Mouse (Mus musculus): Measurements from ENCODE around the gene Pram1. TPM values are rescaled to one million over a fixed set of nuclear protein-coding genes. Genes with fewer than 3 reads are reported as not detected.
"Not testable (repeated sequence)": the region's sequence is repeated elsewhere in the genome, so short reads cannot be mapped to it uniquely, and the experiment has no call there.

The Pram1 gene
- 1 to 10 TPM; 2.5 to 2.6 TPM for total RNA-seq (2021)
- long read RNA-seq, experiment 1 = 0 reads
- long read RNA-seq, experiment 2, partial matches to known transcripts = 0 of 1 reads
- long read RNA-seq, experiment 2, other reads (novel, unspliced or antisense) = 1 of 1 reads

- DNase-seq (ENCODE audit: low spot score in 2 of 2) = no peak
These were observed at the start of gene Pram1 for GRCm38 (mm10) chr17:33637516-33638276. TSS of gene Pram1 (plus strand) at chr17:33638056.

- DNase-seq (ENCODE audit: low spot score in 2 of 2) = no peak
These were observed 40.6 kb upstream of the Pram1 start for GRCm38 (mm10) chr17:33597271-33597670.

GRCm38 (mm10) chr17:33598506-33598905, 39.4 kb upstream of the Pram1 start:
- no peak for DNase-seq (ENCODE audit: low spot score in 2 of 2)

GRCm38 (mm10) chr17:33599836-33600475, 37.9 kb upstream of the Pram1 start:
- no peak for DNase-seq (ENCODE audit: low spot score in 2 of 2)

GRCm38 (mm10) chr17:33600831-33601230, 37.0 kb upstream of the Pram1 start:
- no peak for DNase-seq (ENCODE audit: low spot score in 2 of 2)

- DNase-seq (ENCODE audit: low spot score in 2 of 2) = no peak
These were observed 35.9 kb upstream of the Pram1 start for GRCm38 (mm10) chr17:33601947-33602346.

- DNase-seq (ENCODE audit: low spot score in 2 of 2) = no peak
These were observed 30.6 kb upstream of the Pram1 start for GRCm38 (mm10) chr17:33607273-33607672.

- no peak for DNase-seq (ENCODE audit: low spot score in 2 of 2)
These were observed 27.3 kb upstream of the Pram1 start for GRCm38 (mm10) chr17:33610548-33610947.

- not testable (repeated sequence) for DNase-seq (ENCODE audit: low spot score in 2 of 2)
These were observed 24.1 kb upstream of the Pram1 start for GRCm38 (mm10) chr17:33613726-33614125.

GRCm38 (mm10) chr17:33627281-33627680, 10.6 kb upstream of the Pram1 start:
- no peak for DNase-seq (ENCODE audit: low spot score in 2 of 2)

- peak; percentile 69 to 84 for DNase-seq (ENCODE audit: low spot score in 2 of 2)
These were observed 9.0 kb upstream of the Pram1 start, which contains the start of gene Zfp414 for GRCm38 (mm10) chr17:33628621-33629486. TSS of gene Zfp414 (plus strand) at chr17:33629090.

GRCm38 (mm10) chr17:33629487-33630125, 8.2 kb upstream of the Pram1 start:
- no peak for DNase-seq (ENCODE audit: low spot score in 2 of 2)

GRCm38 (mm10) chr17:33630171-33630895, 7.5 kb upstream of the Pram1 start:
- no peak for DNase-seq (ENCODE audit: low spot score in 2 of 2)

GRCm38 (mm10) chr17:33631236-33631635, 6.6 kb upstream of the Pram1 start:
- no peak for DNase-seq (ENCODE audit: low spot score in 2 of 2)

- no peak for DNase-seq (ENCODE audit: low spot score in 2 of 2)
These were observed 6.1 kb upstream of the Pram1 start for GRCm38 (mm10) chr17:33631796-33632195.

GRCm38 (mm10) chr17:33637038-33637437, 818 bp upstream of the Pram1 start:
- no peak for DNase-seq (ENCODE audit: low spot score in 2 of 2)

GRCm38 (mm10) chr17:33639743-33640142, 1.9 kb downstream of the Pram1 start:
- no peak for DNase-seq (ENCODE audit: low spot score in 2 of 2)

- no peak for DNase-seq (ENCODE audit: low spot score in 2 of 2)
These were observed 6.2 kb downstream of the Pram1 start for GRCm38 (mm10) chr17:33644068-33644467.

- no peak for DNase-seq (ENCODE audit: low spot score in 2 of 2)
These were observed 7.2 kb downstream of the Pram1 start for GRCm38 (mm10) chr17:33645073-33645472.

GRCm38 (mm10) chr17:33649781-33650475, 12.1 kb downstream of the Pram1 start:
- DNase-seq (ENCODE audit: low spot score in 2 of 2) = no peak

All from adrenal gland, postnatal 4 days (tissue).